Mouse (Mus musculus) lung, postnatal 0 days (tissue): ENCODE results near the gene Ankub1.

Source experiments
- CTCF ChIP-seq: IDR thresholded peaks from 2 replicates; pipeline ENCODE4 v1.5.1; 2016; ENCODE audit warnings: antibody characterized with exemption, mild to moderate bottlenecking
- EP300 ChIP-seq: IDR thresholded peaks from 2 replicates; pipeline ENCODE4 v1.6.1; 2016; ENCODE audit warnings: antibody characterized with exemption, mild to moderate bottlenecking, control low read depth

GRCm38 (mm10) chr3:57653646-57654045, 39.0 kb downstream of the Ankub1 start:
- TF ChIP-seq CTCF (no peak), EP300 (no peak)
